Mouse (Mus musculus) induced T-regulatory cell, adult 2 months (primary cell): ENCODE data around the gene Tgfbrap1.

ENCODE experiments used
- DNase-seq: peaks from one replicate; pipeline ENCODE4 v3.0.0-alpha.2; 2012; ENCODE audit warnings: low read depth

Gene Tgfbrap1

GRCm38 (mm10) chr1:43110556-43110955 lies 12.1 kb upstream of the Tgfbrap1 start:
- peak; percentile 87 for DNase-seq

GRCm38 (mm10) chr1:43108729-43109128 lies 10.3 kb upstream of the Tgfbrap1 start:
- DNase-seq, result no peak

- DNase-seq, result no peak
Observed at GRCm38 (mm10) chr1:43094206-43094605, 4.2 kb downstream of the Tgfbrap1 start.

GRCm38 (mm10) chr1:43092056-43093015 lies 6.1 kb downstream of the Tgfbrap1 start:
- peak; percentile 76 for DNase-seq

GRCm38 (mm10) chr1:43091306-43092055 lies 7.0 kb downstream of the Tgfbrap1 start:
- peak; percentile 44 for DNase-seq

GRCm38 (mm10) chr1:43090418-43090817 lies 8.0 kb downstream of the Tgfbrap1 start:
- DNase-seq, result no peak

- no peak for DNase-seq
Observed at GRCm38 (mm10) chr1:43082946-43083345, 15.5 kb downstream of the Tgfbrap1 start.

- DNase-seq, result no peak
Observed at GRCm38 (mm10) chr1:43078124-43078523, 20.3 kb downstream of the Tgfbrap1 start.

GRCm38 (mm10) chr1:43074791-43075190 lies 23.6 kb downstream of the Tgfbrap1 start:
- DNase-seq, result no peak

- DNase-seq, result no peak
Observed at GRCm38 (mm10) chr1:43072561-43072960, 25.9 kb downstream of the Tgfbrap1 start.

- DNase-seq, result no peak
Observed at GRCm38 (mm10) chr1:43072028-43072427, 26.4 kb downstream of the Tgfbrap1 start.

GRCm38 (mm10) chr1:43070726-43071125 lies 27.7 kb downstream of the Tgfbrap1 start:
- no peak for DNase-seq

- no peak for DNase-seq
Observed at GRCm38 (mm10) chr1:43067551-43067950, 30.9 kb downstream of the Tgfbrap1 start.

GRCm38 (mm10) chr1:43066573-43066972 lies 31.9 kb downstream of the Tgfbrap1 start:
- DNase-seq, result no peak

- DNase-seq, result peak; percentile 52
Observed at GRCm38 (mm10) chr1:43065615-43066310, 32.7 kb downstream of the Tgfbrap1 start.

GRCm38 (mm10) chr1:43051903-43052302 lies 46.5 kb downstream of the Tgfbrap1 start:
- DNase-seq, result no peak

- DNase-seq, result no peak
Observed at GRCm38 (mm10) chr1:43047811-43048210, 50.6 kb downstream of the Tgfbrap1 start.

- DNase-seq, result no peak
Observed at GRCm38 (mm10) chr1:43046990-43047389, 51.4 kb downstream of the Tgfbrap1 start.

GRCm38 (mm10) chr1:43045204-43045982 lies 53.0 kb downstream of the Tgfbrap1 start:
- no peak for DNase-seq

GRCm38 (mm10) chr1:43042271-43042670 lies 56.2 kb downstream of the Tgfbrap1 start:
- DNase-seq, result no peak

- DNase-seq, result no peak
Observed at GRCm38 (mm10) chr1:43036014-43036413, 62.4 kb downstream of the Tgfbrap1 start.
